Mouse (Mus musculus) right cerebral cortex, adult 2 months (tissue): Measurements from ENCODE around the gene Tab1.

Source experiments
- DNase-seq, 2 experiments: peaks; one replicate each; pipeline ENCODE4 v3.0.0; 2021 to 2022; ENCODE audit warnings: low spot score in 2 of 2

The Tab1 gene

DNA sequence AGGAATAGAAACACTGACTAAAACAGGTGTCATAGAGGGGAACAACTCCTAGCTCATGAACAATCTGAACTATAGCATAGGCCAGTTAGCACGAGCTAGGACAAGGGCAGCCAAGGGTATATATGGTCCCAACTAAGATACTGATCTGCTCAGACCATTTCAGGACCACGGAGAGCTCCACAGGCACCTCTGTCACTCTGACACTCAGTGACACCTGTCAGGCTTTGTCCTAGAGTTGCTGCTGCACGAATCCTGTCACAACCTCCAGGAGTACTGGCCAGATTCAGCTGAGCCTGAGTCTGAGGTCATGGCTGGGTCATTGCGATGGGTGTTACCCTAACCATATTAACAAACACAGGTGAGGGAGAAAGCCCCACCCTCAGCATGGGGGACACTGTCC is 70.5 kb downstream of the Tab1 start:
- DNase-seq, result no peak

- DNase-seq, result no peak
Observed at GRCm38 (mm10) chr15:80206057-80206565, 73.2 kb downstream of the Tab1 start.

- no peak for DNase-seq
Observed at GRCm38 (mm10) chr15:80208446-80208845, 75.5 kb downstream of the Tab1 start.
